Mouse (Mus musculus): ENCODE measurements at regions not wholly inside any gene's neighbourhood (a gene's known extent, or its start where the extent isn't known, plus 50 kb on each side); places are given as distances from the start of the nearest gene placed in this dataset.

- no peak for TF ChIP-seq CTCF (IDR thresholded peaks at IDR 0.05)
- intact Hi-C loops (cut with DNase I): loop anchor here (1.0 kb wide), 1 partner anchor 10 kb away; no protein-coding TSS in a partner anchor
- peak; percentile 49 to 60 for DNase-seq (ENCODE audit: extremely low spot score in 1 of 2, low spot score in 2 of 2)
- no peak overlapping the region for H3K4me3 ChIP-seq
- H3K27ac ChIP-seq: no peak overlapping the region; the same call in 1 of the 2 replicates
Observed at GRCm38 (mm10) chr4:125824525-125824924, 199.8 kb upstream of the Csf3r start.

DNA sequence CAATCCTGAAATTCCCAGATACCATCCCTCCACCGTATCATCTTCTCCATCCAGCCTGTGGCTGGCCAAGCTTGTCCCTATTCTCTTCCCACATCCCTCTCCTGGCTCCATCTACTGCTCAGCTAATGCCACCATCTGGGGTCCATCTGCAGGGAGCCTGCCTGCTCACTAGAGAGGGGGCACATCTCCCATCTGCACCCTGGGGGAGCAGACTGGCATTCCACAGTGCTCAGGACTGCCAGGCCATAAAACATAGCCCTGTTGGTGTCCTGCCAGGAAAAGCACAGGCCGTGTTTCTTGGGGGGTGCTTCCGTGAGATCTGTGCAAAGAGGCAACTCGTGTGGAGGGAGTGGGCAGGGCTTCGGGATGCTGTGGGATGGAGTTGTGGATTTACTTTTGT is 197.9 kb upstream of the Csf3r start:
- intact Hi-C loops (cut with DNase I): no loop called here
- H3K4me3 ChIP-seq: no peak overlapping the region
- no peak overlapping the region for H3K27ac ChIP-seq
- peak in 1 of 2 experiments; percentile 22 for DNase-seq (ENCODE audit: extremely low spot score in 1 of 2, low spot score in 2 of 2)
- no peak for TF ChIP-seq CTCF (IDR thresholded peaks at IDR 0.05)

DNA sequence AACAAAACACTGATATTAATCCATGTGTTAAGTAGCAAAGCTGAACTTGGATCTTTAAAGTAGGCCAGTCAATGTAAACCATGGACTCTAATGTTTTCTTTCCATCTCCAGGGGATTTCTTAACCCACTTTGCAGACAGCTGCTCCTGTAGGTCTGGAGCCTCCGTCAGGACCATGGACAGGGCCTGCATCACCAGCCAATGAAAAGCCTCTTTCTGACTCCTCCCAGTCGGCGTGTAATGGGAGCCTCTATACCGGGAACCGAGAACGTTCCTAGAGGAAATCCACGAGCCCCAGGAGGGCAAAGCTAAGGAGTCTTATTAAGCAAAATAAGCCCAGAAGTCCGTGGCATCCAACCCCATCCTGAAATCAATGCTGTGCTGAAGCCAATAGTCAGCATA is 189.1 kb upstream of the Csf3r start:
- intact Hi-C loops (cut with DNase I): no loop called here
- H3K27ac ChIP-seq: no peak overlapping the region
- no peak for TF ChIP-seq CTCF (IDR thresholded peaks at IDR 0.05)
- no peak overlapping the region for H3K4me3 ChIP-seq
- DNase-seq (ENCODE audit: extremely low spot score in 1 of 2, low spot score in 2 of 2): no peak

- intact Hi-C loops (cut with DNase I): no loop called here
- H3K27ac ChIP-seq: no peak overlapping the region
- no peak for DNase-seq (ENCODE audit: extremely low spot score in 1 of 2, low spot score in 2 of 2)
- H3K4me3 ChIP-seq: no peak overlapping the region
- TF ChIP-seq CTCF (IDR thresholded peaks at IDR 0.05): no peak
Observed at GRCm38 (mm10) chr4:125847568-125847967, 176.8 kb upstream of the Csf3r start.

DNA sequence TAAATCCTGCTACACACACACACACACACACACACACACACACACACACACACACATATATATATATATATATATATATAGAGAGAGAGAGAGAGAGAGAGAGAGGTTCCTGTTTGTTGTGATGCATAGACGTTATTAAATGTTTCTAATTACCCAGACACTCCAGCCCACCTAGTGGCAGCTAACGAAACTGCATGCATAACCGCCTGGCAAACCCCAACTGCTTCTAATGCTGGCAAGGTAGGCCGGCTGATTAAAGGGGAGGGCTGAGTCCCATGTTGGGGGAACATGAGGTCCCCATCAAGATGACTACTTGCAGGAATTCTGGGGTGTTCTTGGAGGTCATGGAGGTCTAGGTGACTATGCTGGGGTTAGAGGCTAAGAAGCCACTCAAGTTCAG is 174.1 kb upstream of the Csf3r start:
- H3K4me3 ChIP-seq: no peak overlapping the region
- TF ChIP-seq CTCF (IDR thresholded peaks at IDR 0.05): peak; percentile 62
- intact Hi-C loops (cut with DNase I): no loop called here
- DNase-seq (ENCODE audit: extremely low spot score in 1 of 2, low spot score in 2 of 2): peak; percentile 59 to 60
- H3K27ac ChIP-seq: no peak overlapping the region

GRCm38 (mm10) chr4:125852545-125852944 is 171.8 kb upstream of the Csf3r start:
- Histone ChIP-seq H3K27ac (no peak overlapping the region), H3K4me3 (no peak overlapping the region)
- no peak for TF ChIP-seq CTCF (IDR thresholded peaks at IDR 0.05)
- intact Hi-C loops (cut with DNase I): no loop called here
- peak; percentile 18 to 21 for DNase-seq (ENCODE audit: extremely low spot score in 1 of 2, low spot score in 2 of 2)

- intact Hi-C loops (cut with DNase I): no loop called here
- H3K4me3 ChIP-seq: no peak overlapping the region
- TF ChIP-seq CTCF (IDR thresholded peaks at IDR 0.05): no peak
- DNase-seq (ENCODE audit: extremely low spot score in 1 of 2, low spot score in 2 of 2): no peak
- no peak overlapping the region for H3K27ac ChIP-seq
Observed at GRCm38 (mm10) chr4:125855983-125856591, 168.3 kb upstream of the Csf3r start.

DNA sequence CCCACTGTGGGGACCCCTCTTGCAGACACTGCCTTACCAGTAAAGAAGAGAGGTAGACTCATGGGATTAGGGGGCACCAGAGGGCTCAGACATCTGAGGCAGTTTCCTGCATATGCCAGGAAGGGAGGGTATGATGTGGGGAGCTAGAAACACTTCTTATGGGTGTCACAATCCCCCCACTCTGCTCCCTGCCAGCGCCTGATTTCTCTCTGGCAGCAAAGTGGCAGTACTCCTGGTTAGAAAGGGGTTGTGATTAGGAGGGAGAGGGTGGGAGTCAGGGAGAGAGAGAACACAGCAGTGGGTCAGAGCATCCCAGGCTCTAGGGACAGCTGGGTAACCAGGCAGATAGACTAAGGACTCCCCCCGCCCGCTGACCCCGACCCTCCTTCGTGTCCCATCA is 167.6 kb upstream of the Csf3r start:
- Histone ChIP-seq H3K4me3 (no peak overlapping the region), H3K27ac (no peak overlapping the region)
- TF ChIP-seq CTCF (IDR thresholded peaks at IDR 0.05): no peak
- intact Hi-C loops (cut with DNase I): no loop called here
- DNase-seq (ENCODE audit: extremely low spot score in 1 of 2, low spot score in 2 of 2): no peak

DNA sequence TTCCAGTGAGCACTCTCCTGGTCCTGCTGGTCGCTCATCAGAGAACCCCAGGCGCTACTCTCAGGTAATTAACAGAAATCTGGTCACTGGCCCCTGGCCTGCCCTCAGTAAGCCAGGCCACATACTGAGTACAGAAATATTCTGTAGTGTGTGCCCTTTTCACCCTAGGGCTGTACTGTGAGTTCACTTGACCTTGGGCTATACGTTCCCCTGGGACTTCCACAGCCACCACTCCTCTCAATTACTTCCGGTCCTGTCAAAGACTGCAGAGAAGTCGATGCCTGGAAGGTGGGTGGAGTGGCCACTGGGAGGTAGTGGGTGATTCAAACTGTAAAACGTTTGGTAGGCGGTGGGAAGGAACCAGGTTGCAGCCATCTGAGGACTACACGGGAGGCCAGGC is 159.3 kb upstream of the Csf3r start:
- intact Hi-C loops (cut with DNase I): no loop called here
- no peak for TF ChIP-seq CTCF (IDR thresholded peaks at IDR 0.05)
- DNase-seq (ENCODE audit: extremely low spot score in 1 of 2, low spot score in 2 of 2): no peak
- Histone ChIP-seq H3K27ac (no peak overlapping the region), H3K4me3 (no peak overlapping the region)

- DNase-seq (ENCODE audit: extremely low spot score in 1 of 2, low spot score in 2 of 2): no peak
- intact Hi-C loops (cut with DNase I): no loop called here
- no peak for TF ChIP-seq CTCF (IDR thresholded peaks at IDR 0.05)
- Histone ChIP-seq H3K4me3 (no peak overlapping the region), H3K27ac (no peak overlapping the region)
Observed at GRCm38 (mm10) chr4:125865728-125866127, 158.6 kb upstream of the Csf3r start.

DNA sequence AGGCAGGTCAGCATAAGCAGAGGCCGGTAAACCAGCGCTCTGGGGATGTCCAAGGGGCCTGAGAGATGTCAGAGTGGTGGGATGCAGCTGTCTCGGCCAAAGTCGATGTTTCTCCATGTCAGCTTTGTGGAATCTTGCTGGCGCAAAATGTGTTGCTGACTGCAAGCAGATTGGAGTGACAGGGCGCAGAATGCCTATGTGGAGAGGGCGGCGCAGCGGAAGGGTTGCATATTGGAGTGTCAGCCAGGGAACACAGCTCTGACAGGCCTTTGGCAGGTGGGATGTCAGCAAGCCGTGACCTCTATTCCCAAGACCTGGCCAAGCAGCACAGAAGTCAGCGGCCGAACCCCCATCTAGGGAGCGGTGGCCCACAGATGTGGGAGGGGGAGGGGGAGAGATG is 153.1 kb upstream of the Csf3r start:
- DNase-seq (ENCODE audit: extremely low spot score in 1 of 2, low spot score in 2 of 2): no peak
- intact Hi-C loops (cut with DNase I): no loop called here
- Histone ChIP-seq H3K4me3 (no peak overlapping the region), H3K27ac (no peak overlapping the region)
- no peak for TF ChIP-seq CTCF (IDR thresholded peaks at IDR 0.05)

DNA sequence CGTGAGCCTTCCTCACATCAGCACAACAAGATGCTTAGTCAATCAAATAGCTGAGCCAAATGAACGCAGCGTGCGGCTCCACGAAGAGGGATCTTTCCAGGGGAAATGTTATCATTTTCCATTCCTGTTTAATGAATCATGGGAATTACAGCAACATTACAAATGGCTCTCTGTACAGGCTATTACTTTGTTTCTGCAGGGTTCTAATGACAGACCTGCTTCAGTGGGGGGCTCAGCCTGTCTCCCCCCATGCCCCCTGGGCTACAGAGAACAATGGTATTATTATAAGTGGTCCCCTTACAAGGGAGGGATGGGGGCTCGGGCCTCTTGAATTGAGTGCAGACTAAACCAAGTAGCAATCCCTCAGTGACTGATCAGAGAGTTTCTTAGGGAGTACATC is 144.3 kb upstream of the Csf3r start:
- Histone ChIP-seq H3K4me3 (no peak overlapping the region), H3K27ac (no peak overlapping the region)
- TF ChIP-seq CTCF (IDR thresholded peaks at IDR 0.05): no peak
- no peak for DNase-seq (ENCODE audit: extremely low spot score in 1 of 2, low spot score in 2 of 2)
- intact Hi-C loops (cut with DNase I): no loop called here

GRCm38 (mm10) chr4:125882531-125882930 is 141.8 kb upstream of the Csf3r start:
- intact Hi-C loops (cut with DNase I): no loop called here
- Histone ChIP-seq H3K4me3 (no peak overlapping the region), H3K27ac (no peak overlapping the region)
- DNase-seq (ENCODE audit: extremely low spot score in 1 of 2, low spot score in 2 of 2): no peak
- TF ChIP-seq CTCF (IDR thresholded peaks at IDR 0.05): no peak
